Mouse (Mus musculus) liver, embryonic 15.5 days (tissue): Measurements from ENCODE around the gene Pawr. TPM values are rescaled to one million over a fixed set of nuclear protein-coding genes. Genes with fewer than 3 reads are reported as not detected.

Source experiments
- ATAC-seq: fragments of 200-750 bp; cut with Nextera tagmentation; 2 replicates; pipeline ENCODE4 v1.8.0; 2017; ENCODE audit warnings: moderate number of reproducible peaks, mild to moderate bottlenecking, moderate library complexity; ENCODE audit not compliant: insufficient read depth
- H3K27ac ChIP-seq: fragments of 300-500 bp; sonication (generic); replicated peaks from 2 replicates; pipeline ENCODE4 v1.5.1; 2015; ENCODE audit warnings: mild to moderate bottlenecking, inconsistent platforms
- H3K27me3 ChIP-seq: fragments of 300-500 bp; sonication (generic); 2 replicates; pipeline ENCODE4 v1.6.1; 2015; ENCODE audit warnings: mild to moderate bottlenecking, inconsistent platforms
- H3K36me3 ChIP-seq: fragments of 300-500 bp; sonication (generic); replicated peaks from 2 replicates; pipeline ENCODE4 v1.6.1; 2015; ENCODE audit warnings: moderate library complexity, mild to moderate bottlenecking, inconsistent platforms
- H3K4me1 ChIP-seq: fragments of 300-500 bp; sonication (generic); replicated peaks from 2 replicates; pipeline ENCODE4 v1.6.1; 2015; ENCODE audit warnings: inconsistent platforms
- H3K4me2 ChIP-seq: fragments of 300-500 bp; sonication (generic); 2 replicates; pipeline ENCODE4 v1.6.1; 2015; ENCODE audit warnings: moderate library complexity, mild to moderate bottlenecking, inconsistent platforms
- H3K4me3 ChIP-seq: fragments of 300-500 bp; sonication (generic); replicated peaks from 2 replicates; pipeline ENCODE4 v1.5.1; 2015; ENCODE audit warnings: mild to moderate bottlenecking, inconsistent platforms
- H3K9ac ChIP-seq: fragments of 300-500 bp; sonication (generic); 2 replicates; pipeline ENCODE4 v1.6.1; 2015; ENCODE audit warnings: moderate library complexity, mild to moderate bottlenecking, inconsistent platforms
- H3K9me3 ChIP-seq: fragments of 300-500 bp; sonication (generic); replicated peaks from 2 replicates; pipeline ENCODE4 v1.6.1; 2016; ENCODE audit warnings: inconsistent platforms
- WGBS: fragments of 180-500 bp; shearing (Covaris S2); methylation state at CpG from one replicate; pipeline ENCODE4 v1.1.7; 2015; ENCODE audit warnings: mixed read lengths; ENCODE audit not compliant: insufficient replicate concordance; 5-methylcytosine and 5-hydroxymethylcytosine counted together
- microRNA-seq: library from miRNA; unstranded; fragments of <30 nt; microRNA quantifications from one replicate; pipeline ENCODE4, GENCODE M21; 2016
- polyA plus RNA-seq: library from polyadenylated mRNA; unstranded; fragments of >200 nt; fragmentation: Nextera tagmentation; extraction: Ambion mirVana; gene quantifications from 2 replicates; pipeline ENCODE4 v1.2.1, GENCODE M21; 2015

The Pawr gene
- polyA plus RNA-seq, 1 experiment from 2014 or later: 4.1 TPM

- Histone ChIP-seq H3K27me3 (no peaks in the 10 kb centered on the region), H3K9ac (no peak overlapping the region), H3K4me3 (no peak overlapping the region), H3K36me3 (no peaks in the 10 kb centered on the region), H3K4me1 (peaks cover 11% of the 10 kb centered on the region), H3K9me3 (no peaks in the 10 kb centered on the region), H3K4me2 (no peak overlapping the region), H3K27ac (no peak overlapping the region)
- no peak for ATAC-seq
- 65% methylated on average over 10 of the region's 10 CpGs for WGBS
Observed at GRCm38 (mm10) chr10:108455204-108455603, 123.3 kb downstream of the Pawr start.

GRCm38 (mm10) chr10:108455883-108456282 lies 124.0 kb downstream of the Pawr start:
- no peaks in the 10 kb centered on the region for H3K36me3 ChIP-seq
- peaks cover 11% of the 10 kb centered on the region for H3K4me1 ChIP-seq
- no peak overlapping the region for H3K4me3 ChIP-seq
- H3K9me3 ChIP-seq: no peaks in the 10 kb centered on the region
- WGBS: 77% methylated on average over 2 of the region's 2 CpGs
- H3K9ac ChIP-seq: no peak overlapping the region
- no peaks in the 10 kb centered on the region for H3K27me3 ChIP-seq
- no peak for ATAC-seq
- no peak overlapping the region for H3K27ac ChIP-seq
- no peak overlapping the region for H3K4me2 ChIP-seq

- WGBS: 88% methylated on average over 2 of the region's 2 CpGs
- ATAC-seq: no peak
- Histone ChIP-seq H3K4me2 (no peak overlapping the region), H3K4me1 (peaks cover 11% of the 10 kb centered on the region), H3K9ac (no peak overlapping the region), H3K4me3 (no peak overlapping the region), H3K9me3 (no peaks in the 10 kb centered on the region), H3K27me3 (no peaks in the 10 kb centered on the region), H3K36me3 (no peaks in the 10 kb centered on the region), H3K27ac (no peak overlapping the region)
Observed at GRCm38 (mm10) chr10:108457054-108457453, 125.1 kb downstream of the Pawr start.

- no peaks in the 10 kb centered on the region for H3K9me3 ChIP-seq
- 59% methylated on average over 2 of the region's 2 CpGs for WGBS
- H3K27ac ChIP-seq: no peak overlapping the region
- no peaks in the 10 kb centered on the region for H3K4me1 ChIP-seq
- no peaks in the 10 kb centered on the region for H3K27me3 ChIP-seq
- H3K36me3 ChIP-seq: no peaks in the 10 kb centered on the region
- no peak overlapping the region for H3K9ac ChIP-seq
- no peak overlapping the region for H3K4me3 ChIP-seq
- no peak overlapping the region for H3K4me2 ChIP-seq
- no peak for ATAC-seq
Observed at GRCm38 (mm10) chr10:108461862-108462261, 129.9 kb downstream of the Pawr start.

Small RNAs within 50 kb of the gene (microRNA-seq; reads per million reads assigned to microRNA genes)
- not detected for gene Gm25591

Other genes starting within 250 kb of the Pawr start
- gene Ppp1r12a, start 169.9 kb upstream of the Pawr start, polyA plus RNA-seq: 30.4 and 31.5 TPM in 2 replicates